Mouse (Mus musculus): ENCODE results near the gene Cap1. TPM values are rescaled to one million over a fixed set of nuclear protein-coding genes. Genes with fewer than 3 reads are reported as not detected.

Cap1 gene
- polyA plus RNA-seq (2012; rRNA removed), result 151 and 177 TPM in 2 replicates

DNA sequence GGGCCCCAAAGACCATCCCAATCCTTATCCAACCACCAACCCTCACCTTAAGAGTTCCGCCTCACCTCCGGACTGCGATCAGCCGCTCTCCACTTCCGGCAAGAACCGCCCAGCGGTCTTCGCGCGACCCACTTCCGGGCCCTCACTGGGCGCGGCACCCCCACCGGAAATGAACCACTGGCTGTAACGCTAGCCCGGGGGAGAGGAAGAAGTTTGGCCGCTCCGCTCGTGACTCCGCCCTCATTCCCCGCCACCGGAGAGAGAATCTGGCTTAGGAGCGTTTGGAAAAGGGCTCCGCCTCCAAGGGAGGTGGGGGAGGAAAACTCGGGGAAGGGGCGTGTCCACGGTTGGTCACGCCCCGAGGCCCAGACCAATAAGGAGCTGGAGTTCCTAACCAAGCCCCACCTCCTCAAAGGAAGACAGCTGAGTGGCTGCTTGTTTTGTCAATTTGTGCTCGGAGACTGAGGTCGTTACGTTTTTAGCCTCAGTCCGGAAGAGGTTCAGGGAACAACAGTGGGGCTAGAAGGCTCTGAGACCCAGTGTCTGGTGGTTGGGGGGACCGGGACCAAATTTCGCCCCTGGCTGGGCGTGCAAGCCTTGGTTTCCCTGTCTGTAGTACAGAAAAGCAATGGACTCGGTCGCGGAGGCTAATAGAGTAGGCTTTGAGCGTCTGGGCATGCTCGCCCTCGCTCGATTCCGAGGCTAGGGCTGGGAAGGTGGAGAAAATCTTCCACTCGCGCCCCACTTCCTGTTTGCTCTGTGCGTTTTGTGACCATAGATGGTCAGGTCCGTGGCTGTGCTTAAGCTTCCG, at the start of gene Cap1:
Gene Cap1 (minus strand): TSS at position 289 of the 811 bp plus-strand sequence.
- under 1% methylated on average over 49 of the region's 49 CpGs for WGBS
- DNase-seq (ENCODE audit: low read depth, low spot score), result peak; percentile 99

DNA sequence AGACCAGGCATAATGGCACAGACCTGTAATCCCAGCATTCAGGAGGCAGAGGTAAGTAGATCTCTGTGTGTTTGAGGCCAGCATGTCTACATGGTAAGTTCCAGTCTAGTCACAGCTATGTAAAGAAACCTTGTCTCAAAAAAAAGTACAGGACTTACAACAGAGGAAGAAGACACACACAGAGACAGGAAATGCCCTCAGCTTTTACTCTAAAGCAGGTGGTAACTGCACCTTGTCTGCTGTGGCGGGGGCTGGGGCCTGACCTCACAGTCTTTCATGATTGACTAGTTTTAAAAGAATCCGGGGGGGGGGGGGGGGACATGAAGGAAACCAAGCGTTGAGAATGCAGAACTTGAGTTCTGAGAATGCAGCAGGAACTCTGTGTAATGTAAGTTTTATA, 48.0 kb upstream of the Cap1 start:
- WGBS, result 38% methylated on average over 3 of the region's 3 CpGs
- no peak for DNase-seq (ENCODE audit: low read depth, low spot score)

DNA sequence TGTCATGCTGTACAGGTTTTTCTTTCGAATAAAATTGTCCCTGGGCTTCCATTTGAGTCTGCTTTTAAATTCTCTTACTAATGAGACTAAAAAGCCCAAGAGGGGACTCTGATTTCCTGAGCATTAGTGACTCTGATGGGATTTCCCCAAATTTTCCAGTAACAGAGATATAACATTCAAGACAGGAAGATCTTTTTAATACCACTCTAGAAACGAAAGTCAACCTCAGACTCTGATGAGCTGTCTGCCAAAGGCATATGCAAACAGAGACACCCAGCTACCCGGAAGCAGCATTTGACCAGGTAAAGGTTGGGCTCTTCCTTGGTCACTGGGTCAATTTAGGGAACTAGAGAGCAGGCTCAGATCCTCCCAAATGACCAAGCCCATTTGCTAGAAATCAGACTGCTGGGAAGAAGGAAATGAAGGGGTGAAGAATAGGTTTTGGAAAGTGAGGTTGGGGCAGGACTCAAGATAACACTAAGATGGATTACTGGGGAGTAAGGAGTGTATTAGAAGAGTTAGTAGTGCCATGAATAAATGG, 47.3 kb upstream of the Cap1 start:
- 29% methylated on average over 3 of the region's 3 CpGs for WGBS
- DNase-seq (ENCODE audit: low read depth, low spot score), result no peak

DNA sequence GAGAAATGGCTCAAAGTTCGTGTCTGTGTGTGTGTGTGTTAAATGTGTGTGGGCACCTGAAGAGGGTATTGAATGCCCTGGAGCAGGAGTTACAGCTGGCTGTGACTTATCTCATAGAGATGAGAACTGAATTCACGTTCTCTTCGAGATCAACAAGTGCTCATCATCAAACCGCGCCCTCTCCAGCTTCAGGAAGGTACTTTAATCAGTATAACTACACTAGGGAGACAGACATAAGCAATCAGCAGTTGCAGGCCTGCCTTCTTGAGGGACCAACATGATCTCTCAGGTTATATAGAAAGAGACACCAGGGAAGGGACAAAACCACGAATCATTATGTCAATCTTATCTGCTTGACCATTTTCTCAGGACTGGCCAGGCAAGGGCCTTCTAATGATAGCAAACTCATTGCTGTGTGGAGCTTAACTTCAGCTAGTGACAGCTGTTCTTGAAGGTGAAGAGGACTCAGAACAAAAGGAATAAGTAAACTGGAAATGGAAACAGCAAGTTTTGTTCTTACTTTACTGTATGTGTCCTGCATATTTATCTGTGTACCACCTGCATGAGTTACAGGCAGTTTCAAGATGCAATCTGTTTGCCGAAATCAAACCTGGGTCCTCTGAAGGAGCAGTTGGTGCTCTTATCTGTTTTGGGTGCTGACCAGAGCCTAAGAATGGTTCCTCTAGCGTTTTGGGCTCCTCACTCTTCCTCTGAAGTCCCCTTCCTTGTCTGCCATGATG, 46.6 kb upstream of the Cap1 start:
- WGBS, result 76% methylated on average over 8 of the region's 8 CpGs
- no peak for DNase-seq (ENCODE audit: low read depth, low spot score)

DNA sequence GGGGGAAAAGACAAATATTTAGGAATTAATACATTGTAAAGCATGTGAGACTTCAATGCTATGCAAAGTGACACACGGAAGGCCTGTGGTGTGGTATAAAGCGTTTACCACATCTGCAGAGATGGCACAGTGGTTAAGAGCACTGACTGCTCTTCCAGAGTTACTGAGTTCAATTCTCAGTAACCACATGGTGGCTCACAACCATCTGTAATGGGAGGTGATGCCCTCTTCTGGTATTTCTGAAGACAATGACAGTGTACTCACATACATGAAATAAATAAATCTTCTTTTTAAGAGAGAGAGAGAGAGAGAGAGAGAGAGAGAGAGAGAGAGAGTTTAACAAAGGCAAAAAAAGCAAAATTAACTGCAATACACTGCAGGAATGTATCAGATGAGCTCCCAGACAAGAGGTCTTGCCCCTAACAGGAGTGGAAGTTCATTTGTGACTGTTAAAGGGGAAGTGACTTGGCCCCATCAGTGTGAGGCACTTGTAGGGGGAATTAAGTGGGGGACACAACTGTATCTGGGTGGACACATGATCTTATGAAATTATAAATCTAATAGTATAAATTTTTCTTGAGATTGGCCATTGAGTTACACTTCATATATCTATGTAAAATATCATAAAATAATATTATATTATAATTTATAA, 45.2 kb upstream of the Cap1 start:
- DNase-seq (ENCODE audit: low read depth, low spot score), result no peak
- 87% methylated on average over 2 of the region's 2 CpGs for WGBS

DNA sequence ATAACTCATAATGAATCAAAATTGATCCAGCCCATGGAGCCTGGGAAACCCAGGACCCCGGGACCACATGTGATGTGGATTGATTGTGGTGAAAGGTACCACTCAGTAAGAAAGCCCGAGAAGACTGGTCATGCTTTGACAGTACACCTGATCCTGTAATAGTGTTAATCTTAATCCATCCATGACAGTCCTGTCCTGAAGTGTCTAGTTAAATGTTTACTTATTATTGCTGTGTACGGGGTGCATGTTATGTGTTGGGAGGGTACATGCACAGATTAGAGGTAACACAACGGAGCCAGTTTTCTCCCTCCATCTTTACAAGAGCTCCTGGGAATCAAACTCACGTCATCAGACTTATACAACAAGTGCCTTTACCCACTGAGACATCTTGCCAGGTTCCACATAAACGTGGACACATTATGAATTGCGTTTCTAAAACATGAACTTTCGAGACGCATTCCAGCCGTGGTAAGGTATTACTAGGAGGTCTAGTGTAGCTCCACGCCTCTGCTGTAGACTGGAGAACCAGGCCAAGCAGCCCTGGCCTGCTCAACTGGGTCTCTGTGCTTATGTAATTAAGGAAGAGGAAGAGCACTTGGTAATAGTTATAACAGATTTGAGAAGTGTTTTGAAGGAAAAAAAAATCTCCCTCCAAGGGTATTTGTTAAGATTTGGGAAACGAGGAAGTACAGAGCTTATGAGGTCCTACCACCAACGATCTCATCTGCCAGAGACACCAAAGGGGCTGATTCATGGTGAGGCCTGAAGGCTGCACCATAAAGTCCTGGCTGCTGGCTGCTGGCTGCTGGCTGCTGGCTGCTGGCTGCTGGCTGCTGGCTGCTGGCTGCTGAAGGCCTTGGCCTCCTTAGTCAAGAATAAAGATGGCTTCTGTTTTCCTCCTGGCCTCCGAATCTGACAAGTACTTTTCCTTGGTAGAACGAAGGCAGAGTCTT, 37.8 kb upstream of the Cap1 start:
- 78% methylated on average over 15 of the region's 15 CpGs for WGBS
- DNase-seq (ENCODE audit: low read depth, low spot score), result no peak

DNA sequence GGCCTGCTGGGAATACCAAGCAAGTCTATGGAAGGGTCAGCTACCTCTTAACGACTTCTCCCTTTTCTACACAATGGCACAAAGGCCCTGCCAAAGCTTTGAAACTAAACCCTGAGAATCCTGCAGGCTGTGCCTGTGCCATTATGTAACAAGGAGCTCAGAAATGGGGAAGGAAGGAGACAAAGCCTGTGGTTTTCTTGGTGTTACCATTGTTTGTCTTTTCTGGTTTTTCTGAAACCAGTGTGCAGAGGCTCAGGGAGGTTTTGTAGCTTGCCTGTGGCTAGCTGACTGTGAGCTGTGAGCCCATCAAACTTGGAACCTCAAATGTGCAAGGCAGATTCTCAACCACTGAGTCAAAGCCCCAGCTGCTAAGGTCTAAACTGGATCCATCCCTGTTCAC, 37.0 kb upstream of the Cap1 start:
- no peak for DNase-seq (ENCODE audit: low read depth, low spot score)
- WGBS, result 33% methylated on average over 1 of the region's 1 CpGs

DNA sequence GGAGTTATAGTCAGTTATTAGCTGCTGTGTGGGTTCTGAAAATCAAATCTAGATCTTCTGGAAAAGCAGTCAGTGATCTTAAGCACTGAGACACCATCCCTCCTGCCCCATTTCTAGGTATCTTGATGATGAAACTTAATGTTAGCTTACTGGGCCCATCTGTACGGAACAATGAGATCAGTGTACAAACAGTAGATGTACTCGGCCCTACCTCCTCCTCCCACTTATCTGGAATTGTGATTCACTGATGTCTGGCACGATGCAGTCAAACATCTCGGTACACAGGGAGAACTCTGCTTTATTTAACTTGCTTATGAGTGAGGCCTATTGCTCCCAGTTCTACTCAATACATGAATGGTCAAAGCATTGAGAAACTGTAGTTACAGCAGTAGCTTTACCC, 30.1 kb upstream of the Cap1 start:
- 81% methylated on average over 4 of the region's 4 CpGs for WGBS

DNA sequence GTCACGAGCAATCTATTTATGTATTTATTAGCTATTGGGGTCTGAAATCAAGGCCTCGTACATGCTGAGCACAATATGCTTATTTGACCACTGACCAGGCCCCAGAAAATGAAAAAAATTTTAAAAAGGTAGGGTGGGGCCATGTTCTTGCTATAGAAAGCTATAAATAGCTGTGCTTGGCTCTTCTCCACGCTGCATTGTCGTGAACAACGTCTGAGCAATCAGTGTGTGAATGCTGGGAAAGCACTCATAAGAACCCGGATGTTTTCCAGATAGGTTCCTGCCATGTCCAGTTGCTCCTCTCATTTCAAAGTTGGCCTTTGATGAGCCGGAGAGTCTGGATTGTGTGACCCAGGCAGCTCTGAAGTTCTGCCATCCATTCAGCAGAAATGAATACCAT, 28.3 kb upstream of the Cap1 start:
- WGBS, result 41% methylated on average over 7 of the region's 7 CpGs
- no peak for DNase-seq (ENCODE audit: low read depth, low spot score)

More for the DNA sequence above, 30.1 kb upstream of the Cap1 start:
- no peak for DNase-seq (ENCODE audit: low read depth, low spot score)

DNA sequence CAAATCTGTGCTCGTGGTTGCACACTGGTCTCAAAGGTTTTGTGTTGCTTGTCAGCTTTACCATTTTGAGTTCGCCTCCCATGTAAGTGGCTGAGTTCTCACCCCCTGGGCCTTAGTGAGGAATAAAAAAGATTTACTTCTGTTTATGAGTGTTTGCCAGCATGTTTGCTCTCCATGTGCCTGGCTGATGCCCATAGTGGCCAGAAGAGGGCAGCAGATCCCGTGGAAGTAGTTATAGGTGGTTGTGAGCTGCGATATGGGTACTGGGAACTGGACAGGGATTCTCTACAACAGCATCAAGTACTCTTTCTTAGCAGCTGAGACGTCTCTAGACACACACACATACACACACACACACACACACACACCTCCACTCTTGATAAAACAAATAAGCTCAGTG, 26.8 kb upstream of the Cap1 start:
- WGBS, result 81% methylated on average over 5 of the region's 5 CpGs
- no peak for DNase-seq (ENCODE audit: low read depth, low spot score)

DNA sequence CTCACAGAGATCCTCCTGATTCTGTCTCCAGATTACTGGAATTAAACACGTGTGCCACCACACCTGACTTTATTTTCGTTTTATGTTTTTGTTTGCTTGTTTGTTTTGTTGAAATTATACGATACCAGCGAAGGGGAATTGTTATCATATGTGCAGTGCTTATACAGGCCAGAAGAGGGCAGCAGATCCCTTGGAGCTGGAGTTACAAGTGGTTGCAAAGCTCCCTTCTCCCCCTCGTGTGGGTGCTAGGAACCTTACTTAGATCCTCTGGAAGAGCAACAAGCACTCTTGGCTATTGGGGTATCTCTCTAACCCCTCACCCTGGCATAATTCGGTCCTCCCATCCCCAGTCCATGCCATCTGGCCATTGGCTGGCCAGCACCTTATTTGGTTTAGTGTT, 24.7 kb upstream of the Cap1 start:
- 45% methylated on average over 6 of the region's 6 CpGs for WGBS
- DNase-seq (ENCODE audit: low read depth, low spot score), result no peak

DNA sequence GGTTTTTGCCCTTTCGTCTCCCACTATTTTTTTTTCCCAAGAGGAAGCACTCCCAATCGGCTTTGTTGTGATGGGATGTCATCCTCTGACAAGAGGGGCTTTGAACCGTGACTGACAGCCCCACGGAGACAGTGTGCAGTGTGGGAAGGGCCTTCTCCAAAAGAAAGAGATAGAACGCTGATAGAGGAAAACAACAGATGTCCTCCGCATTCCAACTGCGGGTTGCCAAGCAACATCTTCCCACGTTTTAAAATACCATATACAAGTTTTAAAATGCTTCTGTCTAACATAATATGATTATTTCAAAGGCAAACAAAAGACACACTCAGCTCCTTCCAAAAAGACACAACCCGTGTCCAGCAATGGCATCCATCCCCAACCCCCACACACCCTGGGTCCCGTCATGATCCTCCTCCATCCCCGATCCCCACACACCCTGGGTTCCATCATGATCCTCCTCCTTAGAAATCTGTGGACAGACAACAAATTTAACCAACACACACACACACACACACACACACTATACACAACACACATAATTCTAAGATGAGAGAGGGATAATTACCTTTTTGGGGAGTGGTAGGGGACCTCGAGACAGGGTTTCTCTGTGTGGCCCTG, 23.8 kb upstream of the Cap1 start:
- DNase-seq (ENCODE audit: low read depth, low spot score), result no peak
- WGBS, result 73% methylated on average over 12 of the region's 12 CpGs

DNA sequence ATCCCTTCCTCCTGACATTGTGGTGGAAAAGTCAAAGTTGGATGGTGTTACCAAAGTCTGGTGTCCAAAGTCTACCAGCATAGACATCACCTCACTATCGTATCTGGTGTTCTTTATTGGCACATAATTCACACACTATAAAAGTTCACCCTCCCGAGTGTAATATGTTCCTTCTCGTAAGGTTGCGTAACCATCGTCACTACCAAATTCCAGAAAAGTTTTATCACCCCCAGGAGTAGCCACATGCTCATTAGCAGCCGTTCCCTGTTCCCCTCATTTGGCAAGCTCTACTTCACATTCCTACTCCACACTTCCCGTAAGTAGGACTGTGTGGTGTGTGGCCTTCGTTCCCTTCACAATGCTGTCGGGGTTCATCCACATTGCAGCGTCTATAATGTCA, 19.5 kb upstream of the Cap1 start:
- WGBS, result 25% methylated on average over 10 of the region's 10 CpGs
- DNase-seq (ENCODE audit: low read depth, low spot score), result no peak

DNA sequence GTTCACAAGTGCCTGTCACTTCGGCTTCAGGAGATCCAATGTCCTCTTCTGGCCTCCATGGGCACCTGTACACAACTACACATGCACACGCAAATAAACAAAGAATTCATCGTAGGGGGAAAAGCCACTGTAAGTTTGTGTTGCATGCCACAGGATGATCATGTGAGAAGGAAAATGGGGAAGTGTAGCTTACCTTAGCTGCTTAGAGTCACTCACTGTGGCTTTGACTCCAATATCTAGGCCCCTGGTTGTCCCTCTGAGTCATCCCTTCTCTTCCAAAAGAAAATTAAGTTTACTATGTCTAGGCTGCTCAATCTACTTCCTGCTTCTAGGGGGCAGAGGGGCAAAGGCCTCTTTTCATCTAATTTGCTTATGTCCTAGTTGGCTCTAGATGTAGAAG, 17.9 kb upstream of the Cap1 start:
- WGBS, result 73% methylated on average over 3 of the region's 3 CpGs
- no peak for DNase-seq (ENCODE audit: low read depth, low spot score)

DNA sequence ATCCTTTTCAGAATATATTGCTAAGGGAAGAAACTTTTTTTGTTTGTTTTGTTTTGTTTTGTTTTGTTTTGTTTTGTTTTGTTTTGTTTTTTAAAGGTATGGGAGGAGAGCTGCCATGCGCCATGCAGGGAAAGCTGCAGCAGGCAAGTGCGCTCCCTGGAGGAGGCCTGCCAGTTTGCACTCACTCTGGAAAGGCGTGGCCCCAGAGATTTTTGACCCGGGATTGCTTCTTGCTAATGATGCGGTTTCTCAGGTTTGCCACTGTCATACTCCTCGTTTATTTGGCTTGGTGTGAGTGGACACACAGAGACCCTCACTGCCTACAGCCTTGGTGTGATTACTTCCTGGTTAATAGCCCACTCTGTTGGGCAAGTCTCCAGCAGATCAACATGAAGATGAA, 16.3 kb upstream of the Cap1 start:
- no peak for DNase-seq (ENCODE audit: low read depth, low spot score)
- WGBS, result 38% methylated on average over 6 of the region's 6 CpGs

DNA sequence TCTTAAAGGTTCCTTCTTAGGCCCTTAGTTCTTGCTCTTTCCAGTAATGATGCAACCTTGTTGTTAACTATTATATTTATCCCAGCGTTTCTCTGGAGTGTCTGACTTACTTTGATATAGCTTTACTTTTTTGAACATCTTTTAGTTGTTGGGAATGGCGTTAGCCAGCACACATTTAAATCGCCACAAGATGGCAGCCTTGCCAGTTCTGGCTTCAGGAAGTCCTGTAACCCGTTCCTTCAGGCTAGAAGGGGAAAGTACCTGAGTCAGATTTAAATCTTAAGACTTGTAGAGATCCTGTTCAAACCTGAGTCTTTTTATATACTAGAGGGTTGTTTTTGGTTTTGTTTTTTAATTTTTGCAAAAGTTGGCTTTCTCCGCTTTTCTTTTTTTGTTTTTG, 12.5 kb upstream of the Cap1 start:
- no peak for DNase-seq (ENCODE audit: low read depth, low spot score)
- 16% methylated on average over 5 of the region's 5 CpGs for WGBS

DNA sequence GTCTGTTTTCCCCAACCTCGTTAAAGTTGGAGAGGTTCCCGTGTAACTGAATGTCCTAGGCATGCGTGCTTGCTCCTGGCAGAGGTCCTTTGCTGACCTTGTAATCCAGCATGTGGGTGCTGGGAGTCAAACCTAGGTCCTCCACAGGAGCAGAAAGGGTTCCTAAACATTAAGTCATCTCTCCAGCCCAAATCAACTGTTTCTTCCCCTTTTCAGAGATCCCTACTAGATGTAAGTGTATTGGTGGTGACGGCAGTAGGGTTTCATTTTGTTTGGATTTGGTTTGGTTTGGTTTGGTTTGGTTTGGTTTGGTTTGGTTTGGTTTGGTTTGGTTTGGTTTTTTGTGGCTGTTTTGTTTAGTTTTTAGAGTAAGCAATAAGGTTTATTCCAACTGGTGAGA, 11.9 kb upstream of the Cap1 start:
- WGBS, result 72% methylated on average over 4 of the region's 4 CpGs
- no peak for DNase-seq (ENCODE audit: low read depth, low spot score)

DNA sequence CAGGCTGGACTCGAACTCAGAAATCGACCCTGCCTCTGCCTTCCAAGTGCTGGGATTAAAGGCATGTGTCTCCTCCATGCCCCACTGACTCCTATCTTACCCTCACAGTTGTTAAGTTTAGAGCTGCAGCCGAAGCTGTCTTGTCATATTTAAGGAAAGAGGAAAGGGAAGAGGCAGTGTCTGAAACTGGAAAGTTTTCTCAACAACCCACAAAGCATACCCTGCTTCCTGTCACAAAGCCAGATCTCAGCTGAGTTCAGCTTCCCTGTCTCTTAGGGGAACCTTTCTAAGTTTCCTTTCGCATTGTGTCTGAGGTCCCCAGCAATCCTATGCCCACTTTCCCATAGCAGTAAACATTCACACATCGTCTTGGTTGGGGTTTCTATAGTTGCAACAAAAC, 6.3 kb upstream of the Cap1 start:
- WGBS, result 71% methylated on average over 5 of the region's 5 CpGs
- no peak for DNase-seq (ENCODE audit: low read depth, low spot score)

DNA sequence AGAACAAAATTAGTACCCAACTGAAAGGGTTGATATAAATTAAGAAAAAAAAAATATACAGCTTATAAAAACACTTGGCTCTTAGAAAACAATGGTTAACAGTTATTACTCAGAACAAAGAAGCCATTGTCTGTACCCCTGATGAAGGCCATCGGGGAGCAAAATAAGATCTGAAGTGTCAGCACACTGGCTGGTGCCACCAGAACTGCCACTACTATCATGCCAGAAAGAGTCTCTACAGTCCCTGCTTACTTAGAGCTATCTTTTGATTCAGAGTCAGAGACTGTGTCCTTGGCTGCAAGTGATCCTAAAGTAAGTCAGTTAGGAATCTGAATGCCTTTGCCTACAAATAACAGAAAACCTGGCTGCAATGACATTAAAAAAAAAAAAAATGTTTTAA, 5.7 kb upstream of the Cap1 start:
- WGBS, result 24% methylated on average over 1 of the region's 1 CpGs

More for the DNA sequence above, 5.7 kb upstream of the Cap1 start:
- DNase-seq (ENCODE audit: low read depth, low spot score), result no peak
